Mouse (Mus musculus) adipose tissue, adult 10 weeks (tissue): Measurements from ENCODE around the gene Nudt2. TPM values are rescaled to one million over a fixed set of nuclear protein-coding genes. Genes with fewer than 3 reads are reported as not detected.

Source experiments
- polyA plus RNA-seq: library from polyadenylated mRNA; stranded (reverse); fragments of 350-450 nt; fragmentation: Illumina TruSeq; extraction: RNeasy Lipid Tissue Mini Kit (QIAGEN cat#74804); gene quantifications from one replicate; pipeline ENCODE4 v1.2.3, GENCODE M21; 2014; ENCODE audit warnings: low read depth, low replicate concordance

Gene Nudt2
- polyA plus RNA-seq: 29.5 TPM

GRCm38 (mm10) chr4:41464345-41465286 is at the start of gene Nudt2, which contains the start of gene Kif24:
Nudt2 (plus strand) TSS chr4:41465151.
Kif24 (minus strand) TSS chr4:41464887.

GRCm38 (mm10) chr4:41502986-41503412 is 38.0 kb downstream of the Nudt2 start, which contains the start of gene AI464131:
AI464131 (minus strand) TSS chr4:41503076.

GRCm38 (mm10) chr4:41517233-41517632 is 52.3 kb downstream of the Nudt2 start, which contains the start of gene 1110017D15Rik:
1110017D15Rik (minus strand) TSS chr4:41517333.

Other genes with a start within 250 kb of the Nudt2 start
- gene Ubap2, start 190.0 kb upstream of the Nudt2 start, polyA plus RNA-seq: 42.6 TPM
- gene Dcaf12, start 150.3 kb upstream of the Nudt2 start, polyA plus RNA-seq: 33.1 TPM
- 33.3 TPM for gene Ubap1, start 116.2 kb upstream of the Nudt2 start, polyA plus RNA-seq
- gene Kif24, start 264 bp upstream of the Nudt2 start, polyA plus RNA-seq: 1.4 TPM
- gene AI464131, start 37.9 kb downstream of the Nudt2 start, polyA plus RNA-seq: 11.5 TPM
- 17.3 TPM for gene 1110017D15Rik, start 52.2 kb downstream of the Nudt2 start, polyA plus RNA-seq
- gene Fam219a, start 104.4 kb downstream of the Nudt2 start, polyA plus RNA-seq: 15.3 TPM
- 3.5 TPM for gene Dnaic1, start 104.6 kb downstream of the Nudt2 start, polyA plus RNA-seq
- gene Enho, start 175.2 kb downstream of the Nudt2 start, polyA plus RNA-seq: 6.7 TPM
- 5.9 TPM for gene Cntfr, start 231.9 kb downstream of the Nudt2 start, polyA plus RNA-seq
- gene Il11ra1, start 234.8 kb downstream of the Nudt2 start, polyA plus RNA-seq: 70.6 TPM
- 28.9 TPM for gene Rpp25l, start 248.4 kb downstream of the Nudt2 start, polyA plus RNA-seq